Mouse (Mus musculus) cerebellum, postnatal 10 days (tissue): ENCODE data around the gene Metap1d.

Experiments
- DNase-seq, 2 experiments: peaks; one replicate each; pipeline ENCODE4 v3.0.0; 2021; ENCODE audit warnings: mixed read lengths in 2 of 2

Metap1d gene

GRCm38 (mm10) chr2:71527323-71528013 is 74.4 kb downstream of the Metap1d start:
- DNase-seq, result peak; percentile 24 to 52

- peak; percentile 44 to 48 for DNase-seq
Observed at GRCm38 (mm10) chr2:71528014-71528713, 75.1 kb downstream of the Metap1d start, which contains the start of gene Dlx1. Gene Dlx1 (plus strand): TSS chr2:71528113.

- peak in 1 of 2 experiments; percentile 49 for DNase-seq
Observed at GRCm38 (mm10) chr2:71528714-71529510, 75.8 kb downstream of the Metap1d start.

GRCm38 (mm10) chr2:71529511-71530351 is 76.7 kb downstream of the Metap1d start:
- DNase-seq, result peak; percentile 65 to 71

- DNase-seq, result peak; percentile 15 to 39
Observed at GRCm38 (mm10) chr2:71530391-71531123, 77.5 kb downstream of the Metap1d start.

GRCm38 (mm10) chr2:71531124-71531590 is 78.1 kb downstream of the Metap1d start:
- no peak for DNase-seq

GRCm38 (mm10) chr2:71531990-71532970 is 79.2 kb downstream of the Metap1d start:
- peak; percentile 17 to 36 for DNase-seq

GRCm38 (mm10) chr2:71533094-71533493 is 80.0 kb downstream of the Metap1d start:
- DNase-seq, result no peak

- peak; percentile 7 to 32 for DNase-seq
Observed at GRCm38 (mm10) chr2:71534242-71535052, 81.4 kb downstream of the Metap1d start.

- peak; percentile 22 to 30 for DNase-seq
Observed at GRCm38 (mm10) chr2:71540611-71541417, 87.7 kb downstream of the Metap1d start.

GRCm38 (mm10) chr2:71541418-71542226 is 88.5 kb downstream of the Metap1d start:
- DNase-seq, result peak in 1 of 2 experiments; percentile 28

GRCm38 (mm10) chr2:71542227-71542815 is 89.2 kb downstream of the Metap1d start:
- DNase-seq, result peak in 1 of 2 experiments; percentile 26

GRCm38 (mm10) chr2:71542816-71543301 is 89.8 kb downstream of the Metap1d start:
- peak; percentile 31 to 41 for DNase-seq

GRCm38 (mm10) chr2:71543531-71543930 is 90.5 kb downstream of the Metap1d start:
- DNase-seq, result peak in 1 of 2 experiments; percentile 12

- peak; percentile 19 to 49 for DNase-seq
Observed at GRCm38 (mm10) chr2:71543948-71544347, 90.9 kb downstream of the Metap1d start.

- DNase-seq, result peak; percentile 34 to 56
Observed at GRCm38 (mm10) chr2:71544391-71545285, 91.6 kb downstream of the Metap1d start.
